Mouse (Mus musculus): ENCODE measurements around the gene Gm13889.

DNA sequence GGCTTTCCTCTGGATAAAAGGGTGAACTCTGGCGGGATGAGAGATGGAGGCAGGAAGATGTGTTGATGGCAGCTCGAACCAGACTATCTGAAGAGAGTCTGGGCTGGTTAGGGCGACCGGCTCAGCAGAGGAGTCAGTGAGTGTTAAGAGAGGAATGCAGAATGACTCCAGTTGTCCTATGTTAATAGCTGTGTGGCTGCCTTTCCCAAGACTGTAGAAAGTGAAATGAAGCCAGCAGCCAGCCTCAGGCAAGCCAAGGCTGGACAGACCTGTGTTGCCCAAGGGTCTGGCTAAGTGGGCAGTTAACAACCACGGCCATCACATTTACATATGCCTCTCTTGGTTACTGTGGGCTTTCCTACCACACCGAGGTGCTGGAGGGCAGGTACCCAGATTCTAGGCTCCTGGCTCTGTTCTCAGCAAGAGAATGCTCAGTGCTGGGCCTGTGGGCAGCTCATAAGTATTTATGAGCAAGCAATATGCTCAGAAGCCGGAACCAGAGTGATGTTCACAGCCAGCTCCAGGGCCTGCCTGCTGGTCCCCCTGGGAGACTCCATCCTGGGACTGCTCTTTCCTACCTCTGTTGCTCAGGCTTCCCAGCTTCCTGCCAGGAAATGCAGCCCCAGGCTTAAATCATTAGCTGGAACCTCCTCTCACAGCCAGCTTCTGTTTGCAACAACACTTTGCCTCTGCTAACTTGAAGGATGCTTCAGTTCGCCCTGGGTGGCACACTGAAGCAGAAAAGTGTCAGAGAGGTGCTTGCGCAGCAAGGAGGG is 49.3 kb downstream of the Gm13889 start:
- TF ChIP-seq CTCF (IDR thresholded peaks at IDR 0.05; ENCODE audit: extremely low read depth, insufficient read depth, insufficient read length, insufficient replicate concordance): no peak
- no peak for TF ChIP-seq POLR2A (IDR thresholded peaks at IDR 0.05; ENCODE audit: low read depth, low read length)

All from spleen, adult 2 months (tissue).